Mouse (Mus musculus) liver, embryonic 14 days (tissue): ENCODE results near the gene Iqcf3. TPM values are rescaled to one million over a fixed set of nuclear protein-coding genes. Genes with fewer than 3 reads are reported as not detected.

Source experiments
- polyA plus RNA-seq: library from polyadenylated mRNA; depleted of rRNA; stranded (reverse); fragments of >200 nt; gene quantifications from 2 replicates; pipeline ENCODE4 v1.2.3, GENCODE M21; 2012; rRNA removed

Iqcf3 gene
- not detected in 2 replicates for polyA plus RNA-seq

DNA sequence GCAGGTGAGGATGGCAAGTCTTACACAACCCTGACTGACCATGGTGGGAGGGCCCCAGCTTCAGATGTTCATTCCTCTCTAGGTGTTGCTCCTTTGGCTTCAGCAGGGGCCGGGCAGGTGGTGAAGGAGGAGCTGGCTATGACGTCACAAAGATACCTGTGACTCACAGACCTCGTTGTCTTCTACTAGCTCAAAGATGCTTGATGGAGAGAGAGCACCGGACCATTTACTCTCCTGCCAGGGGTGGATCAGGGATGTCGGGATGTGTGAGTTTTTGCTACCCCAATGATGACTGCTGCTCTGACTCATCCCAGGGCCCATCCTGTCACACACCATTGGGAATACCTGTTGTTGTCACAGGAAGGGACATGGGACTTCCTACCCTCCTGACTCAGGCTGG lies at the start of gene Iqcf3:
Gene Iqcf3 (minus strand): TSS at position 101 of the 400 bp plus-strand sequence.

DNA sequence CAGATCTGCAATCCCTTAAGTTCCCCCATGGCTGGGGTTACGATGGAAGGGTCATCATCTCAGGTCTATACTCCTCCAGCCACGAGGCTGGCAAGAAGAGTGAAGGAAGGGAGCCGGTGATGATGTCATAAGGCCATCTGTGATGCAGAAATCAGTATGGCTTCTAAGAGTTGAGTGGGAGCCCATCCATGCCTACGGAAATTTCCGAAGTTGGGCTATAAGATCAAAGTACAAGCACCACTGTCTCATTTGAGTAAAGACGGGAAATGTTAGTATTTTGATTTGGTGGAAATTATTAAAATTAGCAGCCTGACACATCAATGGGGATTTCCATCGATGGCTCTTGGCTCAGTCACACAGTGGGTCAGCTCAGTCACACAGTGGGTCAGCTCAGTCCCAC lies 9.5 kb upstream of the Iqcf3 start, which contains the start of gene Iqcf4:
Gene Iqcf4 (minus strand): TSS at position 101 of the 400 bp plus-strand sequence.

GRCm38 (mm10) chr9:106514273-106514672 lies 47.2 kb downstream of the Iqcf3 start, which contains the start of gene Iqcf5:
Gene Iqcf5, plus strand, starts transcription at chr9:106514573.

GRCm38 (mm10) chr9:106499667-106500066 lies 61.8 kb downstream of the Iqcf3 start, which contains the start of gene Iqcf1:
Gene Iqcf1, plus strand, starts transcription at chr9:106499967.

DNA sequence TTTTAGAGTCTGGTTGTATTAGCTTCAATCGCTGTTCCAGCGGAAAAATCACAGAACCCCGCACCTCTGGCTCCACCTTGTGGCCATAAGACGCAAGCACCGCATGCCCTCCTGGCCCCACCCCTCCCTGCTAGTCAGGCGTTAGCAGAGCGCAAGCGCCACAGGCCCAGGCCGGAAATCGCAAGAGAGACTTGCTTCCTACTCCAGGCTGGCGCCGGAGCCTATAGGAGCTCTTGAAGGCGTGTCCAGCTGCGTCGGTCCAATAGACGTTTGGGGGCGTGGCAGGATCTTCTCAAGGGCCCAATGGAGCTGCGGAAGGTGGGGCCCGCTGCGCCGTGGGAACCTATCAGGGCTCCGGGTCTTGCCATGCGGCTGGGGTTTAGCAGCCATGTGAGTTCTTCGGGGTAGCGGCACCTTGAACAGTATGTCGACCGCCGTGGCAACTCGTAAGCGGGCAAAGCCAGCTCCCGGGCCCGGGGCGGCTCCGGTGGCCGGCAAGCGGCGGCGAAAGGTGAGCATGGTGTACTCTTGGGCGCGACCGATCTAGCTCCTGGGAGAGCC lies 84.4 kb downstream of the Iqcf3 start, which contains the start of gene Parp3:
Gene Parp3 (minus strand): TSS at position 26 of the 561 bp plus-strand sequence.

DNA sequence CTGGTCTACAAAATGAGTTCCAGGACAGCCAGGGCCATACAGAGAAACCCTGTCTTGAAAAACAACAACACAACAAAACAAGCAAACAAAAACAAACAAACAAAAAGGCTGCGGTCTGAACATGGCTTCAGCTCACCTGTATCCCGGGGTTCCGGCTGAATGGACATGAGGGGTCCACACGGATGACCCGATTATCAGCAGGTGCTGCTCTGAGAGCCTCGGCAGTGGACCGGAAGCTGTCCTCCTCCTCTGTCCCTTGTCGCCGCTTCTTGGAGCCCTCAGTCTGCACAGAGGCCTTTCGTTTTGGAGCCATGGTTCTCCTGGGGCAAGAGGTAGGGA lies 85.8 kb downstream of the Iqcf3 start, which contains the start of gene Rrp9:
Gene Rrp9 (plus strand): TSS at position 301 of the 339 bp plus-strand sequence.

DNA sequence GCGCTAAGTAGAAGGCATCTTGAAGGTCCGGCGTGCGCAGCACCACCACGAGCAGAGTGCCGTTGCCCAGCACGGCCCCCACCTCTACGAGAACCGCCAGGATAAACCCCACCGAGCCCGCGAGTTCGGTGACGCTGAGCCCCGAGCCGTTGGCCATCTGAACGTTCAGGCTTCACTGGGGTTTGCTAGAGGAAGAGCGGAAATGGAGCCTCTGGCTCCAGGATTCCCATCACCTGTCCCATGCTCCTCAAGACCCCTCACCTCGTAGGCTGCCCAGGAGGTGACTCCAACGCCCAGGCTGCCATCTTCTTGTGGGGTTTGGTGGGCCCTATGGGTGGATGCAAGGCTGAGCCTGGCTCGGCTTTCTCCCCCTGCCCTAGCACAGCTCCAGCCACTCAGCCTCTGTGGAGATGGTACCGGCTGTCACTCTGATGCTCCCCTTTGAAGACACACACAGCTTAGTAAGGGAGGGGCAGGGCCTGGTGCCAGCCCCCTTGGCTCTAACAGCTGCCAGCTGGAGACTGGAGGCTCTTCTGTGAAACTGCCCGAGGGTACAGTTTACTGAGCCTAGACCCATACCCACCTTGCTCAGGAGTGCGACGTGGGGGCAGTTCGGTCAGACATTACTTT lies 95.7 kb downstream of the Iqcf3 start, which contains the start of gene Gpr62:
Gene Gpr62 (minus strand): TSS at position 368 of the 630 bp plus-strand sequence.

GRCm38 (mm10) chr9:106453271-106454070 lies 108.0 kb downstream of the Iqcf3 start, which contains the start of gene Pcbp4:
Gene Pcbp4, plus strand, starts transcription at chr9:106453291.

Other genes starting within 250 kb of the Iqcf3 start
- 7.6 and 8.5 TPM in 2 replicates for gene Dusp7, start 193.0 kb downstream of the Iqcf3 start, polyA plus RNA-seq
- gene Rpl29, start 132.2 kb downstream of the Iqcf3 start, polyA plus RNA-seq: 761 and 850 TPM in 2 replicates
- 11.9 and 13.8 TPM in 2 replicates for gene Acy1, start 123.3 kb downstream of the Iqcf3 start, polyA plus RNA-seq
- gene Abhd14b, start 114.2 kb downstream of the Iqcf3 start, polyA plus RNA-seq: 15.2 and 18.6 TPM in 2 replicates
- 15.4 and 17.1 TPM in 2 replicates for gene Abhd14a, start 114.0 kb downstream of the Iqcf3 start, polyA plus RNA-seq
- gene Pcbp4, start 108.3 kb downstream of the Iqcf3 start, polyA plus RNA-seq: 10.7 and 11.0 TPM in 2 replicates
- gene Gpr62, start 95.7 kb downstream of the Iqcf3 start, polyA plus RNA-seq: 0.02 TPM in 1 of 2 replicates, not detected in the other
- 18.3 and 20.2 TPM in 2 replicates for gene Rrp9, start 85.7 kb downstream of the Iqcf3 start, polyA plus RNA-seq
- gene Parp3, start 84.7 kb downstream of the Iqcf3 start, polyA plus RNA-seq: 0.97 and 1.1 TPM in 2 replicates
- not detected in 2 replicates for gene Iqcf1, start 61.7 kb downstream of the Iqcf3 start, polyA plus RNA-seq
- 0.06 and 0.10 TPM in 2 replicates for gene Iqcf5, start 47.1 kb downstream of the Iqcf3 start, polyA plus RNA-seq
- gene Iqcf4, start 9.4 kb upstream of the Iqcf3 start, polyA plus RNA-seq: not detected in 2 replicates
- not detected in 2 replicates for gene Iqcf6, start 65.0 kb upstream of the Iqcf3 start, polyA plus RNA-seq
- not detected in 2 replicates for gene Grm2, start 94.5 kb upstream of the Iqcf3 start, polyA plus RNA-seq
- 8.4 and 9.6 TPM in 2 replicates for gene Tex264, start 124.3 kb upstream of the Iqcf3 start, polyA plus RNA-seq
- gene Rad54l2, start 227.6 kb upstream of the Iqcf3 start, polyA plus RNA-seq: 2.0 and 2.7 TPM in 2 replicates